Mouse (Mus musculus): Measurements from ENCODE around the gene Gzmf. TPM values are rescaled to one million over a fixed set of nuclear protein-coding genes. Genes with fewer than 3 reads are reported as not detected.
"Not testable (repeated sequence)": the region's sequence is repeated elsewhere in the genome, so short reads cannot be mapped to it uniquely, and the experiment has no call there.

Gzmf gene
- polyA plus RNA-seq, 1 experiment from 2014 or later, result not detected

- WGBS, result 91% methylated on average over 6 of the region's 6 CpGs
- no peaks in the 10 kb centered on the region for H3K4me1 ChIP-seq (ENCODE audit: control insufficient read depth, insufficient read depth, low read length)
- H3K27ac ChIP-seq (ENCODE audit: low read length), result no peak overlapping the region
- H3K9ac ChIP-seq (ENCODE audit: low read depth, low read length), result no peak overlapping the region
- H3K4me3 ChIP-seq (ENCODE audit: low read length), result no peak overlapping the region
- no peaks in the 10 kb centered on the region for H3K9me3 ChIP-seq (ENCODE audit: control insufficient read depth, low read length)
- H3K27me3 ChIP-seq (replicated peaks; ENCODE audit: control insufficient read depth, insufficient read depth, low read length), result no peaks in the 10 kb centered on the region
- no peaks in the 10 kb centered on the region for H3K36me3 ChIP-seq (ENCODE audit: control insufficient read depth, insufficient read depth, low read length)
- no peak overlapping the region for H3K4me2 ChIP-seq (ENCODE audit: low read depth, low read length)
- ATAC-seq, result no peak
Measured at GRCm38 (mm10) chr14:56173396-56173795, 37.8 kb downstream of the Gzmf start.

GRCm38 (mm10) chr14:56172744-56173143 is 38.5 kb downstream of the Gzmf start:
- ATAC-seq, result no peak
- H3K4me3 ChIP-seq (ENCODE audit: low read length), result no peak overlapping the region
- 90% methylated on average over 5 of the region's 5 CpGs for WGBS

GRCm38 (mm10) chr14:56168009-56168408 is 43.2 kb downstream of the Gzmf start:
- Histone ChIP-seq H3K9ac (ENCODE audit: low read depth, low read length) (no peak overlapping the region), H3K4me3 (ENCODE audit: low read length) (no peak overlapping the region), H3K4me1 (ENCODE audit: control insufficient read depth, insufficient read depth, low read length) (no peaks in the 10 kb centered on the region), H3K36me3 (ENCODE audit: control insufficient read depth, insufficient read depth, low read length) (no peaks in the 10 kb centered on the region), H3K9me3 (ENCODE audit: control insufficient read depth, low read length) (no peaks in the 10 kb centered on the region), H3K27ac (ENCODE audit: low read length) (no peak overlapping the region), H3K27me3 (replicated peaks; ENCODE audit: control insufficient read depth, insufficient read depth, low read length) (no peaks in the 10 kb centered on the region), H3K4me2 (ENCODE audit: low read depth, low read length) (no peak overlapping the region)
- 74% methylated on average over 6 of the region's 6 CpGs for WGBS
- ATAC-seq, result no peak

More at GRCm38 (mm10) chr14:56172744-56173143, 38.5 kb downstream of the Gzmf start:
- no peak overlapping the region for H3K9ac ChIP-seq (ENCODE audit: low read depth, low read length)
- H3K4me2 ChIP-seq (ENCODE audit: low read depth, low read length), result no peak overlapping the region
- no peak overlapping the region for H3K27ac ChIP-seq (ENCODE audit: low read length)
- no peaks in the 10 kb centered on the region for H3K27me3 ChIP-seq (replicated peaks; ENCODE audit: control insufficient read depth, insufficient read depth, low read length)
- H3K36me3 ChIP-seq (ENCODE audit: control insufficient read depth, insufficient read depth, low read length), result no peaks in the 10 kb centered on the region
- no peaks in the 10 kb centered on the region for H3K9me3 ChIP-seq (ENCODE audit: control insufficient read depth, low read length)
- H3K4me1 ChIP-seq (ENCODE audit: control insufficient read depth, insufficient read depth, low read length), result no peaks in the 10 kb centered on the region

GRCm38 (mm10) chr14:56162109-56162508 is 49.1 kb downstream of the Gzmf start:
- H3K9me3 ChIP-seq (ENCODE audit: control insufficient read depth, low read length), result no peaks in the 10 kb centered on the region
- no peak overlapping the region for H3K4me3 ChIP-seq (ENCODE audit: low read length)
- no peaks in the 10 kb centered on the region for H3K4me1 ChIP-seq (ENCODE audit: control insufficient read depth, insufficient read depth, low read length)
- no peak for ATAC-seq
- 81% methylated on average over 2 of the region's 2 CpGs for WGBS
- no peaks in the 10 kb centered on the region for H3K27me3 ChIP-seq (replicated peaks; ENCODE audit: control insufficient read depth, insufficient read depth, low read length)
- no peak overlapping the region for H3K27ac ChIP-seq (ENCODE audit: low read length)
- no peak overlapping the region for H3K9ac ChIP-seq (ENCODE audit: low read depth, low read length)
- H3K36me3 ChIP-seq (ENCODE audit: control insufficient read depth, insufficient read depth, low read length), result no peaks in the 10 kb centered on the region
- no peak overlapping the region for H3K4me2 ChIP-seq (ENCODE audit: low read depth, low read length)

- ATAC-seq; H3K9ac ChIP-seq (ENCODE audit: low read depth, low read length); H3K9me3 ChIP-seq (ENCODE audit: control insufficient read depth, low read length); H3K4me2 ChIP-seq (ENCODE audit: low read depth, low read length); H3K27ac ChIP-seq (ENCODE audit: low read length); H3K4me3 ChIP-seq (ENCODE audit: low read length); H3K27me3 ChIP-seq (replicated peaks; ENCODE audit: control insufficient read depth, insufficient read depth, low read length); H3K36me3 ChIP-seq (ENCODE audit: control insufficient read depth, insufficient read depth, low read length); H3K4me1 ChIP-seq (ENCODE audit: control insufficient read depth, insufficient read depth, low read length): not testable (repeated sequence)
- WGBS, result 89% methylated on average over 2 of the region's 2 CpGs
Measured at GRCm38 (mm10) chr14:56159479-56159878, 51.7 kb downstream of the Gzmf start, which contains the start of gene Gzmg. Gene Gzmg, minus strand, starts transcription at chr14:56159579.

GRCm38 (mm10) chr14:56155340-56155739 is 55.9 kb downstream of the Gzmf start:
- no peak for ATAC-seq
- Histone ChIP-seq H3K36me3 (ENCODE audit: control insufficient read depth, insufficient read depth, low read length) (no peaks in the 10 kb centered on the region), H3K4me1 (ENCODE audit: control insufficient read depth, insufficient read depth, low read length) (no peaks in the 10 kb centered on the region), H3K4me2 (ENCODE audit: low read depth, low read length) (no peak overlapping the region), H3K9me3 (ENCODE audit: control insufficient read depth, low read length) (no peaks in the 10 kb centered on the region), H3K27ac (ENCODE audit: low read length) (no peak overlapping the region), H3K9ac (ENCODE audit: low read depth, low read length) (no peak overlapping the region), H3K27me3 (replicated peaks; ENCODE audit: control insufficient read depth, insufficient read depth, low read length) (no peaks in the 10 kb centered on the region), H3K4me3 (ENCODE audit: low read length) (no peak overlapping the region)
- 79% methylated on average over 2 of the region's 2 CpGs for WGBS

Other genes with a start within 250 kb of the Gzmf start
- 0.27 and 0.48 TPM in 2 replicates for gene Mcpt1, start 193.4 kb downstream of the Gzmf start, polyA plus RNA-seq (2015; fragmentation: Nextera tagmentation; extraction: Ambion mirVana)
- gene Mcpt9, start 180.9 kb downstream of the Gzmf start, polyA plus RNA-seq (2015; fragmentation: Nextera tagmentation; extraction: Ambion mirVana), result not detected in 2 replicates
- gene Mcpt2, start 169.4 kb downstream of the Gzmf start, polyA plus RNA-seq (2015; fragmentation: Nextera tagmentation; extraction: Ambion mirVana), result 0.37 and 0.55 TPM in 2 replicates
- 0.55 and 0.69 TPM in 2 replicates for gene Mcpt4, start 149.1 kb downstream of the Gzmf start, polyA plus RNA-seq (2015; fragmentation: Nextera tagmentation; extraction: Ambion mirVana)
- 0.65 and 0.83 TPM in 2 replicates for gene Mcpt8, start 126.1 kb downstream of the Gzmf start, polyA plus RNA-seq (2015; fragmentation: Nextera tagmentation; extraction: Ambion mirVana)
- gene Ctsg, start 108.8 kb downstream of the Gzmf start, polyA plus RNA-seq (2015; fragmentation: Nextera tagmentation; extraction: Ambion mirVana), result 0.20 and 0.76 TPM in 2 replicates
- not detected in 2 replicates for gene Gzme, start 90.8 kb downstream of the Gzmf start, polyA plus RNA-seq (2015; fragmentation: Nextera tagmentation; extraction: Ambion mirVana)
- not detected in 2 replicates for gene Gzmd, start 78.8 kb downstream of the Gzmf start, polyA plus RNA-seq (2015; fragmentation: Nextera tagmentation; extraction: Ambion mirVana)
- not detected in 2 replicates for gene Gzmg, start 51.8 kb downstream of the Gzmf start, polyA plus RNA-seq (2015; fragmentation: Nextera tagmentation; extraction: Ambion mirVana)
- not detected in 2 replicates for gene Gzmn, start 36.8 kb downstream of the Gzmf start, polyA plus RNA-seq (2015; fragmentation: Nextera tagmentation; extraction: Ambion mirVana)
- not detected in 2 replicates for gene Gzmc, start 23.2 kb upstream of the Gzmf start, polyA plus RNA-seq (2015; fragmentation: Nextera tagmentation; extraction: Ambion mirVana)
- gene Gzmb, start 50.8 kb upstream of the Gzmf start, polyA plus RNA-seq (2015; fragmentation: Nextera tagmentation; extraction: Ambion mirVana), result 0.86 and 1.3 TPM in 2 replicates
- gene Atp12a, start 153.7 kb upstream of the Gzmf start, polyA plus RNA-seq (2015; fragmentation: Nextera tagmentation; extraction: Ambion mirVana), result 0.44 and 1.5 TPM in 2 replicates
- gene Rnf17, start 191.2 kb upstream of the Gzmf start, polyA plus RNA-seq (2015; fragmentation: Nextera tagmentation; extraction: Ambion mirVana), result 0.79 and 0.98 TPM in 2 replicates